Mouse (Mus musculus): Measurements from ENCODE around the gene Sh2d5.

GRCm38 (mm10) chr4:138272011-138272997 is 22.1 kb downstream of the Sh2d5 start:
- TF ChIP-seq CTCF (IDR thresholded peaks at IDR 0.05; ENCODE audit: low read depth) (no peak), EP300 (optimal IDR thresholded peaks at IDR 0.05) (no peak)
